Mouse (Mus musculus): ENCODE results near the gene Lrp8.

Gene Lrp8

DNA sequence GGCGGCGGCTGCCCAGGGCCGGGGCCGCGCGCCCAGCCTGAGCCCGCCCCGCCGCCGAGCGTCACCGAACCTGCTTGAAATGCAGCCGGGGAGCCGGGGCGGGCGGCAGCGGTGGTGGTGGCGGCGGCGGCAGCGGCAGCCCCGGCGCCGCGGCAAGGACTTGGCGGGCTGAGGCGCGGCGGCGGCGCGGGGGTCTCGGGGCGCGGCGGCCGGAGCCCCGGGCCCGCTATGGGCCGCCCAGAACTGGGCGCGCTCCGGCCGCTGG, at the start of gene Lrp8:
Gene Lrp8, plus strand, starts transcription at position 77 of the 265 bp plus-strand sequence.
- DNase-seq (ENCODE audit: extremely low read depth, low read depth, low spot score): no peak

DNA sequence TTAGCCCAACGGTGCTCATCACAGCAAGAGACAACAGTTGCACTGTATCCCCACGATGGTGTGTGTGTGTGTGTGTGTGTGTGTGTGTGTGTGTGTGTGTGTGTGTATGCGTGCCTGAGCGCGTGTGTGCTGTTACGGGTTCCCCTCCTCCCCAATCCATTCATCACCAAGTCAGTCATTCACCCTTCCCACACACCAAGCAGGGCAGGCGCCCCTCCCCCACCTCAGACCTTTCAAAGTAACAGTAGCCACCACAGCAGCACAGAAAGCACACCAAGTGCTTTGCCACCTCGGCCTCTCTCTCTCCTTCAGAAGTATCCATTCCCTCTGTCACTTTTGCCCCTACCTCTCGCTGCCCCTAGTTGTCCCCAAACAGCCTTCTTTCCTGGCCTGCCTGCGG, 45.8 kb upstream of the Lrp8 start:
- no peak for DNase-seq (ENCODE audit: extremely low read depth, low read depth, low spot score)

DNA sequence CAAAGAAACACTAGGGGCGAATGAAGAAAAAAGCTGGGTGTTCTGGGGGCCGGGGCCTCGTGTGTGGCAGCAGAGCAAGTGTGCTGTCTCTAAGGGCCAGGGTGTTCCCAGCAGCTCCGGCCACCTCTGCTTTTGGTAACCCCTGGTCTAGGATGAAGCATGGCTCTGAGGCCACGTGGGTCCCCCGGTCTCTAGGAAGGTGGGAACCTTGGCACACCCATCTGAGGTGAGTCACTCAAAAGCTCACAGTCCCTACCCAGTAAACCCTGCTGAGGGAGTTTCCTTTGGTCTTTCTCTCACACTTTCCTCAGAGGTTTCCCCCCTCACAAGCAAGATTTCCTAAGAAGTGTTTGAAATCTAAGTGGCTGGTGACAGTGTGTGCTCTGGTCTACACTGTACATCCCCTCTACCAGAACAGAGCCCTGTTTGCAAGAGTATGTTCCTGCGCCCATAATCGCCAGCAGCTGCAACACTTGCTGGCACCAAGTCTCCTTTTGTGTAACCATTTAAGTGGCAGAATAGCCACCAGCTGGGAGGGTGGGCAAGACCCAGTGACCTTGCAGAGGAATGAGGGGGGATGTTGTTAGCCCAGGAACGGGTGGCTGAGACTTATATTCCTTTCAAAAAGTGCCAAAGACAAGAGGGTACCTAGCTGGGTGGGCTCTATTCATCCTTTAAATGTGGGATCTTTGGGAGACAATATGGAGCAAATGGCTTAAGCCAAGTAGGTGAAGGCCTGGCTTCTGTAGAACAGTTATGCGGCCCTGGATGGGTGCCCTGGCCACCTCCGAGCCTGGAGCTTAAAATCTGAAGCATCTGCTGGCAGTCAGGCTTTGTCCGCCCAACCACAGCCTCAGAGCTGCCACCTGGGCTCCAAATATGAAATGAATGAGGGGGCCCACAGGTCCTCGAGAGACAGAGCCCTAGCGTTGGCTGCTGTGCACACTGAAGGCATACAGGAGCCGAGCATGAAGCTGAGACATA, 44.3 kb upstream of the Lrp8 start:
- no peak for DNase-seq (ENCODE audit: extremely low read depth, low read depth, low spot score)

DNA sequence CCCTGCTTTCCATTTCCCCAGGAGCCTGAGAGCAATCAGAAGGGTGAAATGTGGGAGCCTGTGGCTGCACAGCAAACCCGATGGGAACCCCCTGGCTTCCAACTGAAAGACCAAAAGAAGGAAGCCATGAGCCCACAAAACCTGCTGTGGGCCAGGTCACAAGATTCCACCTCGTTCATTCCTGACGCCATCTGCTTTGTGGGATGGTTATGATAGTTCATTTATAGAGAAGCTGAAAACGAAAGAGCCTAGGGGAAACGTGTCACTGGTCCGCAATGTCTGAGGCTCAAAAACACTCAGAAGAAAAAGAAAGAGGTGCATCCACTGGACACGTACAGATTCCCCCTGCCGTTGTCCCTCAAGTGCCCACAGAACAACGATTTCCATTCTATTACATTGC, 43.1 kb upstream of the Lrp8 start:
- no peak for DNase-seq (ENCODE audit: extremely low read depth, low read depth, low spot score)

DNA sequence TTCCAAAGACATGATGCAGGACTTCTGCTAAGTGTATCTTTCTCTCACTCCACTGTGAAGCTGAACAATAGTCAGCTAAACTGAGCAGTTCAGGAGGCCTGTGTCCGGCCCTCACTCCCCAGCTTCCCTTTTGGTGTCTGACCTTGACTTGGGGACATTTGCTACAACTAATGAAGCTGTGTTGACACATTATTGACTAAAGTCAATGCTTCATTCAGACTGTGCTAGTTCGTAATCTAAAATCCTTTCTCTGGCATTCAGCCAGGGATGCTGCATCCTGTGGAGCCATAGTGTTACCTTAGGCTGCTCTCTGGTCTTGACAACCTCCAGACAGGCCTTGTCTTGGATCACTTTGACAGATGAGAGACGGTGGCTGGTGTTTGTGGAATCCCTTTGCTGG, 39.1 kb upstream of the Lrp8 start:
- no peak for DNase-seq (ENCODE audit: extremely low read depth, low read depth, low spot score)

DNA sequence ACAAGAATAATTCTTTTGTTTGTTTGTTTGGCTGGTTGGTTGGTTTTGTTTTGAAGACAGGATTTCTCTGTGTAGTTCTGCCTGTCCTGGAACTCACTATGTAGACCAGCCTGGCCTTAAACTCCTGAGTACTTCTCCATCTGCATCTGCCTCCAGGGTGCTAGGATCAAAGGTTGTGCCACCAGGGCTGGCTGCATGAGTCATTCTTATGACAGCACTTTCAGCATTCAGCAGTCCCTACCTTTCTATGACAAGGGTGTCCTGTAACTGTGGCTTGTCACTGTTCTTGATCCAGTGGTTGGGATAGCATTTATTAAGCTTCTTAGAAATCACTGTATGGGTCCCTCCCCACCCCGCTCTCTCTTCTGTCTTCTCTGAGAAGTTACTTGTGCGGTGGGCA, 38.5 kb upstream of the Lrp8 start:
- no peak for DNase-seq (ENCODE audit: extremely low read depth, low read depth, low spot score)

DNA sequence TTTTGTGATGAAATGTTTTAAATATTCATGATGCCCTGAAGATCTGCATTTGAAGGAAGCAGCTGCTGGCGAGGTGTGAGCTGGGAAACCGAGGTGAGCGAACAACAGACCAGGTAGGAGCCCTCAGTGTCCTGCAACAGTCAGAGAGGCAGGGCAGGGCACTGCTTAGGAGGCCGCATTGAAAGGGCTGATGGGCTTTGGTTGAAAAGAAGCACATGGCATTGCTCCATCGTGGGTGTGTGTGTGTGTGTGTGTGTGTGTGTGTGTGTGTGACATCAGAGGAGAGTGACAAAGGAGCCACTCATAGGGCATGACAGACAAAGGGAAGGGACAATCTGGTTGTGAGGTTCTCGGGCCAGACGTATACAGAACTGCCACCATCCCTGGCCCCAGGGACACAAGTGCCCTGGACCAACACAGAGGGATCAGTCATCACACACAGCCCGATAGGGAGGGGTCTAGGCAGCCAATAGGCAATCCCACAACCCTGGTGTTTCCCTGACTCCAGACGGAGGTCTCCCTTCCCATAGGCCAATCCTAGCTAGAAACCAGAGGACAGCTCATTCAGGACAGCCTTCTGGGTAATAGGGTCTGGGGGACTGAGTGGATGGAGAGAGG, 36.8 kb upstream of the Lrp8 start:
- DNase-seq (ENCODE audit: extremely low read depth, low read depth, low spot score): no peak

DNA sequence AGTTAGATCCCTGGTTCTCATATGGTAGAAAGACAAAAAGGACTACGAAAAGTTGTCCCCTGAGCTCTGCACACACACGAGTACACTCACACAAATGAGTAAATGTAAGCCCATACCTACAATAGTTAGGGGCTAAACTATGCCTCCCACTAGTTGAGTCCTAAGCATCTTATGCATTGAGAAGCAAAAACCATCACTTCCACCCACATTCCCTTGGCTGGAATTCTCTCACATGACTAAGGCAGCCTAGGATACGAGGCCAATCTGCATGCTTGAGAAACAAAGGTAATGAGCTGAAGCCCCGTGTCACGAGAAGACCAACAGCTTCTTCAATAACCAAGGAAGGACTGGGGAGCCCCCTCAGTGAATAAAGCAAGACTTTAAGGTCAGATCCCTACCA, 35.9 kb upstream of the Lrp8 start:
- DNase-seq (ENCODE audit: extremely low read depth, low read depth, low spot score): no peak

DNA sequence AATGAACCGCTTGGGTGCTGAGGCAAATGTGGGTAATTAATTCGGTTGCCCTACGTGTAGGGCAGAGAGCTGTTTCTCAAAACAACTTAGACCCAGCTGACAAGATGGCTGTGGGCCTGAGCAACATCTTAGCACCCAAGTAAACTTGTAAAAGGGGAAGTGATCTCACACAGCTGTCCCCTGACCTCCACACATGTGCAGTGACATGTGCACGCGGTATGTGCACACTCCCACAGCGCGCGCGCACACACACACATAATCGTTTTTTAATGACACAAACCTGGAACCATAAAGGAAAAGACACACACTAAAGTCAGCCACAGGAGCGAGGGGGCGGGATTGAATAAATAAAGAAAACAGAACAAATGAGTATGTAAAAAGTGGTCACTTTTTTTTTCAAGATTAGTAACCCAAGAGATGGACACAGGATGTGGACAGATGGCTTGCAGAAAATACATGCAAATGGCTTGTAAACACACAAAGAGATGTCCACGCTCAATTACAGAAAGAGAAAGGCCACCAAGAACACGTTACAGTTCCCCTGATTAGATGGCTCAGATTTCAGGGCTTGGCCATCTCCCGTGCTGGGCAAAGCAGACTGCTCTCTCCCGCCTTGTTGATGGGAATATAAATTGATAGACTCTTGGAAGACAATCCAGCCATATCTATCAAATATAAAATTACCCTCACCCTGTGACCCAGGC, 29.8 kb upstream of the Lrp8 start:
- DNase-seq (ENCODE audit: extremely low read depth, low read depth, low spot score): no peak

DNA sequence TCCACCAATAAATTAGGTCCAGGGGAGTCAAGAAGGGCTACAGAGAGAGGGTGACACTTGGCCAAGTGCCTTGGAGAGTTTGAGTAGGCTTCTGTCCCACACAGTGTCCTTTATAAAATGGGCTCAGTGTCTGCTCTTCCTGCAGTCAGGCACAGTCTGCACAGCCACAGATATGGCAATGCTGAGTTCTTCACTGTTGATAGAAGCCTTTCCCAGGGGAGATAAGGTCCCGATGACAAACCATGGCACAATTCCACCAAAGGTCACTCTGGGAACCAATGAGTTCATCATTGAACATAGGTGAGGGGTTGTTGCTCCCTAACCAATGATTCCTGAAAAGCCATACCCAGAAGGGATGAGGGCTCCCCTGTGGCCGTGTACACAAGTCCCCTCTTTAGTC, 27.2 kb upstream of the Lrp8 start:
- no peak for DNase-seq (ENCODE audit: extremely low read depth, low read depth, low spot score)

DNA sequence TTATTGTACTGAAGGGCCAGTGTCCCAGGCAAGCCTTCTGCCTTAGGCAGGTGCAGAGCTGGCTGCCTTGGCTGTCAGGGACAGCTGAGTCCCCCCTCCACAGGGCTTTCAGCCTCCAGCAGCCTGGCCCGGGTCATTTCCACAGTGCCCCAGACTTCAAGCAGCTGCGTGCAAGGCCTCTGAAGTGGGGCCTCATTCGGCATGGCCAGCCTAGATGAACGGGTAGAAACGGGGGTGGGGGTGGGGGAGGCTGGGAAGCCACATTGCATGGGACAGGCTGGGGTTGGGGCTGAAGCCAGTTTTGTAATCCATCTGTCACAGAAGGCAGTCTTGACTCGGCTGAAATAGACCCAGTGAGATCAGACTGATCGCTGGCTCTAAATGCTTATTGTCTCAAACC, 26.4 kb upstream of the Lrp8 start:
- DNase-seq (ENCODE audit: extremely low read depth, low read depth, low spot score): no peak

DNA sequence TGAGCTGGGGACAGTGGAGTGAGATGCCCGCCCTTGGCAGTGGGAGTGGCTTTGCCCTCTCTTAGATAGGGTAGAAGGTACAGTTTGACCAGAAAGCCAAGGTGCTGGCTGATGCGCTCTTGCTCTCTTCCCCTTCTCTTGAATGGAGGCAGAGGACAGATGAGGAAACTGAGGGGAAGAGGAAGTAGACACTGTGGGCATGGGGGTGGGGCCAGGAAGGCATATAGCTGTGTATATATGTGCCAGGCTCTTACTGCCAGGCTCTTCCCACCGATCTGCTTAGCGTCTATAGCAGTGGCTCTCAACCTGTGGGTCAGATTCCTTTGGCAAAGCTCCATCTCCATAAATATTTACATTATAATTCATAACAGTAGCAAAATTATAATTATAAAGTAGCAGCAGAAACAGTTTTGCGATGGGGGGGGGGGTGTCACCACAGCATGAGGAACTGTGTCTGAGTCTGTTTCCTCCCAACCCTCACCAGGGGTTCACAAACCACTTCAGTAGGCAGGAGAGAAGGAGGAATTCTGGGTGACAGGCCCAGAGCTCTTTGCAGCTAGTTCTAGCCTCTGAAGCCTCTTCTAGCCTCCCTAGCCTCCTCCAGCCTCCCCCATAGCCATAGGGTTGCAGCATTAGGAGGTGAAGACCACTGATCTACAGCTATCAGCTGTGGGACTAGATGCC, 24.9 kb upstream of the Lrp8 start:
- no peak for DNase-seq (ENCODE audit: extremely low read depth, low read depth, low spot score)

DNA sequence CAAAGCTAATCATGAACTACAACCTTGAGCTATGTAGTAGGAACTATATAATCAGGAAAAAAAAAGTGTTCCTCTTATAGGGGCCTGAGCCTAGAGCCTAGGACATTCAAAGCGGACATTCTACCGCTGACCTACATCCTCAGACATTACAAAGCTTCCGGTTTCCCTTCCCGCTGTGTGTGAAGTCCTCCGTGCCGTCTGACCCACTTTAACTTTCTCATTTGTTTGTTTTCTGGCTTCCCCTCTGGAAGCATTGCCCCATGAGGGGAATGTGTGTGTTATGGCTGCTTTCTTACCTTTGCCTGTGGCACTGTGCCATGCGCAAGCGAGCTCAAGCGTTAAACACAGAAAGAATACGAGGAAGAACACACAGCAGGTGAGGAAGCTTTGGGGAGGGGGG, 18.5 kb upstream of the Lrp8 start:
- DNase-seq (ENCODE audit: extremely low read depth, low read depth, low spot score): no peak

DNA sequence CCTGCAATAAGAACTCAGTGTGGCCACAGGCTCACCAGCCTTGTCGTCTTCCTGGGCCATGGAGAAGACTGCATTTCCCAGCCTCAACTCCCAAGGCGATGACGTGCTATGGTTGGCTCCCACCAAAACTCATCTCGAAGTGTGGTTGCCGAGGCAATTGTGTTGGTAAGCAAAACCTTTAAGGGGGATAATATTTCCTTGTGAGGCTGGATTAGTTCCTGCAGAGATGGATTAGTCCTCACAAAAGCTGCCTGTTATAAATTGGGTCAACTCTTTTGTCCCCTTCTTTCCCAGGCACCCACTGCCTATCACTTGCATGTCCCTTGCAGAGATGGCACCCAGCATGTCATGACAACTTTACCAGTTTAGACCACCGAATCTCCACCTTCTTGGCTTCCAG, 13.2 kb upstream of the Lrp8 start:
- DNase-seq (ENCODE audit: extremely low read depth, low read depth, low spot score): no peak

DNA sequence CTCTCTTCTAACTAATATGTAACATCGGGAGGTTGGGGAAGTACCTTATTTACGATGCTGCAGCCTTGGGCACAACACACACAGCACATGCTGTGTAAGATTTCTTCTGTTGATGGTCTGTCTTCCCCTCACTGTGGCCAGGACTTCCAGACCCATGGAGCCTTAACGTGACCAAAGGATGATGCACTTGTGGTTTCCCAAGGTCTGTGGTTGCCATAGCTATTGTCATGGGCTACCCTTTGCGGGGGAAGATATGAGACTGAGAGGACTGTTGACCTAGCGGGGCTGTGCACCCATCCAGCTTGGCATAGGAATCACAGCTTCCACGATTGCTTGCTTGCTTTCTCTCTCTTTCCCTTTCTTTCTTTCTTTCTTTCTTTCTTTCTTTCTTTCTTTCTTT, 1.3 kb upstream of the Lrp8 start:
- DNase-seq (ENCODE audit: extremely low read depth, low read depth, low spot score): no peak

DNA sequence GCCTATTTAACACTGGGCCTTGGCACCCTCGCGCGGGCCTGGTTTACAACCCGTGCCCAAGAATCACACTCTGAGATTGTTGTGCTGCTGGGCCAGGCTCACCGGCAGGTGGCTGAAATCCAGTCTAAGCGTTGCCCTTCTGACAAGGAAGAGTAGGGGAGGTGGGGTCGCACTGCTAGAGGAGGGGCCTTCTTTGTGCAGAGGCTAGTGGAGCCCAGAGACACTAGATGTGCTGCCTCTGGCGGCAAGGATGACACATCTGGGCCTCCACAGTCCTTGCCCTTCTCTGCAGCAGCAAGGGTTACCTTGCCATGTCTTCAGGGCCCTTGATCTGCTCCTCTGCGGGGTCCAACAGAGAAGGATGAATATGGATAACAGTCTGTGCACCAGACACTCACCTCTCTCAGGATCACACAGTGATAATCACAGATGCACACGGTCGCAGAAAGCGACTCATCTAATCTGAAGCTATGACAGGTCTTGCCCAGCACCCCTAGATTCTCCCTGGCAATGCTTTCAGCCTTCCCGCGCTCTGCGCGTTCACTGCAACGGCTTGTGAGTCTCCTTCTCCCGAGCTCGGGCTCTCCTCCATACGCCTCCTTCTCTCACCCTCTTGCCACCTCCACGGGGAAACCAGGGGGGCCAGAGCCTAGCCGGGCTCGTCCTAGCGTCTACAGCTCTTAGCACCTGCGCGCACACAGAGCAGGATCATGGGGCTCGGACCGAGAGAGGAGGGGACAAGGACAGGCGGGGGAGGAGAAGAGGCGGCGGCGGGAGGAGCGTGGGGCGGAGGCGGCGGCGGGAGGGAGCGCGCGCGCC, 486 bp upstream of the Lrp8 start:
- no peak for DNase-seq (ENCODE audit: extremely low read depth, low read depth, low spot score)

DNA sequence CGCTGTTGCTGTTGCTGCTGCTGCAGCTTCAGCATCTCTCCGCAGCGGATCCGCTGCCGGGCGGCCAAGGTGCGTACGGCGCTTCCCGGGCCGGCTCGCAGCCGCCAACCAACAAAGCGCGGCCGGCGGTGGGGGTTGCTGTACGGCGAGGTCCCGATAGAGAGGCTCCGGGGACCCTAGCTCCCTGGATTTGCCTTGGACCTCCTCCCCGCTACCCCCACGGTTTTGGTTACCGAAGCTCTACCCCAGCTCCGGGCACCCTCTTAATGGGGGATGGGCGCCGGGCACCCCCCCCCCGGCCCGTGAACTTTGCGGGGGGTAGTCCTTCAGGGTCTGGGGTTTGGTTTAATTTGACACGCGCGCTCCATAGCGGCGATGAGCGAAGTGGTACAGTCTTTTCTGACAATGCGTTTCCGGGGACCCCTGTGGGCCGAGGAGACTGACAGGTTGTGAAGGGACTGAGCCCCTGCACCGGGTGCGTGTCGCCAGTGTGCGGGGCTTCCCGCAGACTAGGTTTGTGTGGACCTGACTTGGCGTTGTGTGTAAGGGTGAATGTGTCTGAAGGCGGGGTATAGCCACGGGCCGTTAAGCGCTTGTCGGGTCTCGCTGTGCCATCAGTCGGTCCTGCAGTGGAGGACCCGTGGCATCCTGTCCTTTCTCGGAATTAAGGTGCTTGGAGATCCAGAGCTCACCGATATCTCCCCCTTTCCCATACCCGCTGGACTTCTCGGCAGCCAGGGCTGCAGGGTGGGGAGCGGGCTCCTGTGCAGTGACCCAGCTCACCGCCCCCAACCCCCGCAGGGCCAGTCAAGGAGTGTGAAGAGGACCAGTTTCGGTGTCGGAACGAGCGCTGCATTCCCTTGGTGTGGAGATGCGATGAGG, 630 bp downstream of the Lrp8 start:
- no peak for DNase-seq (ENCODE audit: extremely low read depth, low read depth, low spot score)

DNA sequence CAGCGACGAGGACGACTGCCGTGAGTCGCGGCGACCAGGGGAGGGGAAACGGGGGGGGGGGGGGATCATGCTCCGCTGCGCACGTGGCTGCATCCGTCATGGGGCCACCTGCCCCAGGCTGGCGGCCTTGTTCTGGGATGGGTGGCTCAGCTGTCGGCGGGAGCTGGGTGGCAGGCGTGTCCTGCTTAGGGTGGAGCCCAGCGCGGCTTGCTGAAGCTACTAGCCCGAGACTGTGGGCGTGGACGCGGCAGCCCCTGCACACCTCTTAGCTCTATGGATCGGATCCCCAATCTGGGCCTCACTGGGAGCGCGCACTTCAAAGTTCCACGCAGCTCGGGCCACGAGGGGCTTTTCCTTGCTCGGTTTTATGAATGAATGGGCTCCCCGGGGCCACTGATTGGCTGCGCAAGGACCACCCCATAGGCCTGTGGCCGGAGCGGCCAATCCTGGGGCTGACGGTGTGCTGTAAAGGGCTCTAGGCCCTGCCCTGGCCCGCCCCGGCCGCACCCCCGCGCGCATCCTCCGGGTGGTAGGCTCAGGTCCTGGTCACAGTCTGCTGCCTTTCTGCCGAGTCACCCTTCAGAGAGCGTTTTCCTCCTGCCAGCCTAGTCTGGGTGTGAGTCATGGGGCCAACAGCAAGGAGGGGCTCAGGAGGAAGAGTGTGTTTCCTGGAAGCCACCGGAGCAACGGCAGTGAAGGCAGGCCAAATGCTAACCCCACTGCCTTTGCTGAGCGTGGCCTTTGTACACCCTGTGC, 1.5 kb downstream of the Lrp8 start:
- no peak for DNase-seq (ENCODE audit: extremely low read depth, low read depth, low spot score)

DNA sequence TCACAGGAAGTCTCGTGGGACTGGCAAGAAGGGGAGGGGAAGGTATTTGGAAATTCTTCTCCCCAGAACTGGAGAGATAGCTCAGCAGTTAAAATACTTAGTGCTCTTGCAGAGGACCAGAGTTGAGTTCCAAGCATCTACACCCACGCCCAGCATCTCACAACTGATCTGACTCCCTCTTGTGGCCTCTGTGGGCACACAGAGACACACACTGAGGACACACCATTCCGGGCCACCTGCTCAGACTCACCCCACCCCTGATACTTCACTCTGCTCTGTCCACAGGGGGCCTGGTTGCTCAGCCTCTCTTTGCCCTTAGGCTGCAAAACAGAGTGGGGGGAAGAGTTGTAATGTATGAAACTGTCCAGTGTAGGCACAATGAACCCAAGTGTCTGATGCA, 3.4 kb downstream of the Lrp8 start:
- DNase-seq (ENCODE audit: extremely low read depth, low read depth, low spot score): no peak

Measured in fat pad, adult 2 months (tissue).